Mouse (Mus musculus) adrenal gland, postnatal 10 days (tissue): Measurements from ENCODE around the gene E130311K13Rik. TPM values are rescaled to one million over a fixed set of nuclear protein-coding genes. Genes with fewer than 3 reads are reported as not detected.
A peak's percentile ranks its signal among the peaks of the same experiment; 100 is the strongest.

Experiments
- DNase-seq: peaks from one replicate; pipeline ENCODE4 v3.0.0; 2021; ENCODE audit warnings: mixed read lengths
- long read RNA-seq, 2 experiments: library from polyadenylated mRNA; stranded (forward); transcript quantifications; one replicate each; pipeline ENCODE4 v2.0.0; 2021
- total RNA-seq, 2 experiments: library from RNA; stranded (reverse); gene quantifications; 2 replicates each; pipeline ENCODE4 v1.2.3; 2021

E130311K13Rik gene
- 10 to 100 TPM; 10.2 to 13.5 TPM for total RNA-seq
- long read RNA-seq, experiment 1, transcript E130311K13Rik-201 (5 exons, 1,640 nt): major isoform, 15 of 16 reads
- long read RNA-seq, experiment 1, partial matches to known transcripts: 0 of 16 reads
- long read RNA-seq, experiment 1, other reads (novel, unspliced or antisense): 1 of 16 reads
- long read RNA-seq, experiment 2, transcript E130311K13Rik-201 (5 exons, 1,640 nt): major isoform, 13 of 16 reads
- long read RNA-seq, experiment 2, partial matches to known transcripts: 2 of 16 reads
- long read RNA-seq, experiment 2, other reads (novel, unspliced or antisense): 1 of 16 reads

DNA sequence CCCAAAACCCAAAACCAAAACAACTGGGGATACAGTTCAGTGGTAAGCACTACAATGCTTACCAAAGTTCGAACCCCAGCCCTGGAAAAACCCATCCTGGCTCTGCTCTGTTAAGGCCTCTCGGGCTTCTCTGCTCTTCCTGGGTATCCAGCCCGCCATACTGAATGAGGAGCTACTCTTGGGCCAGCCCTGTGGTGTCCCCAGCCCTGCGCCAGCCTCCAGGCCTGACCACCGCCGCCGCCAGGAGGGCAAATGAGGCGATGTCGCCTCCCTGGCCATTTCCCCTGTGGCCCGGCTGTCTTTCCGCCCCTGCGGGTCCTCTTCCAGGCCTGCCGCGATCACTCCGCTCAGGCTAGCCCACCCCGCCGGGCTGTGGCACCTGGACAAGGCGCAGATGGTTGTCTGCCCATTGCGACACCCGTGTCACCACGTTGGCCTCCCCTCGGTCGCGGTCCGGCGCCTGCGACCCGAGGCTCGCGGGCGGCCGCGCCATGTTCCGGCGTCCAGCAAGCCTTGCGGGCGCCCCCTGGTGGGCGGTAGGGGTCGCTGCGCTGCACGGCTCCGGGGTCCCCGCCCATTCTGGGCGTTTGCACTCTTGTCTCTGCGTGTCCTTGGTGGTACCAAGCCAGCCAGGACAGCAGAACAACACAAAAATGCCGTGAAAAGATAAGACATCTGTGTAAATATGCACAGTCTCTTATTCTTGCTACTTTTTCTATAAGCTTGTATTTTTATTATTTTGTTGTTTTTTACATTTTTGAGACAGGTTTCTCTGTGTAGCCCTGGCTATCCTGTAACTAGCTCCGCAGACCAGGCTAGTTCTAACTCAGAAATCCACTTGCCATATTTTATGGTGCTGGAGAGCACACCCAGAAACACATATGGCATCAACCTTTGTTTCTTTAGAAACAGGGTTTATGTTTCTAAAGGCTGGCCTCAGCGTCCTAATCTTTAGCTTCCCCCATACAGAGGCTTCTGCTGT is at the start of gene E130311K13Rik:
TSS of gene E130311K13Rik (minus strand) at position 595 of the 982 bp plus-strand sequence.
- peak; percentile 98 for DNase-seq

DNA sequence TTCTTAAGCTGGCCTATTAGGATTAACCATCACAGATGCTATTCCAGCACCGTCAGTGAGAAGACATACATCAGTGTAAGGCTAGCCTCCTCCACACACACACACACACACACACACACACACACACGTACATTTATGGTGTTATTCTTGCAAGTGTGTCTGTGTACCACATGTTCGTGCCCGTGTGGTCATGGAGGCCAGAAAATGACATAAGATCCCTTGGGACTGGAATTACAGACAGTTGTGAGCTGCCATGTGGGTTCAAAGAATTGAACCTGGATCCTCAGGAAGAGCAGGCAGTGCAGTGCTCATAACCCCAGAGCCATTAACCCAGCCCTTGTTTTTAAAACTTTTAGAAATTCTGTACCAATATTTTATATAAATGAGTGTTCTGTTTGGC is 48.6 kb upstream of the E130311K13Rik start:
- DNase-seq: no peak

DNA sequence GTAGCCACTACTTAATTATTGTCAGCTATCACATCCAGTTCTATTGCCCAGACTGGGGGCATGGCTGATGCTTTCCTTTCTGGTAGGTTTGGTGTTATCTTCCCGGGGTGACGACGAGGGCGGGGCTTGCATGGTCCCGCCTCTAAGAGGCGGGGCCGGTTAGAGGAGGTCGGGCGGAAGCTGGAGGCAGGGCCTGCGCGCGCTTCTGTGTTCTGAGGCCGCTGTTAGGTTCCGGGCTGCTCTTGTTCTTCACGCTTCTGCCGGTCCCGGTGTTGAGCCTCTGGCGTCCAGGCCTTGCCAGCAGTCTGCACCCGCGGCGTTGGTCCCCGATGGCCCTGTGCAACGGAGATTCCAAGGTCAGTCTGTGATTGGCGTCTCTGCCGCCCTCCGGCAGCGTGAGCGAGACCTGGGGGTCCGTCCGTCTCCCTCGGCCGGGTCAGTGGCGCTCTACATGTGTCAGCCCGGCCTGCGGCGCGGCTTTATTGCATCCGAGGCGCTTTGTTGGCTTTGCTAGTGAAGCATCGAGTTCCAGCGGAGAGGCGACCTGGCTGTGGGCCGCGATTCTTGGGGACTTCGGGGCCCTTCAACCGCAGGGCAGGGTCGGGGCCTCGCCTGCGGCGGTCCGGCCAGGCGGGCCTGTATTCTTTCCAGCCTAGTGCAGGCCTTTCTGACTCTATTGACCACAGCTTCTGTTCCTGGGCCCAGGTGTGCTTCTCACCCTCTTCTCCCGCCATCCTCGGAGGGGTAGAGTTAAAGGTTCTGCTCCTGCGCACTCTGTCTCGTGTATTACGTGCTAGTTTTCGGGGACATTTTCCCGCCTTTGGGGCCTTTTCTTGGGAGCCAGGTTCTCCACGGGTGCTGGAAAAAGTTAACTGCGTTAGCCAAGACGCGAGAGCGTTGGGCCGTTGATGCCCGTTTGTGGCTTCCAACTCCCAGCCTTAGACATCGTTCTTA is 47.0 kb upstream of the E130311K13Rik start, which contains the start of gene Gmps:
TSS of gene Gmps (plus strand) at position 152 of the 954 bp plus-strand sequence.
- DNase-seq: peak; percentile 95

DNA sequence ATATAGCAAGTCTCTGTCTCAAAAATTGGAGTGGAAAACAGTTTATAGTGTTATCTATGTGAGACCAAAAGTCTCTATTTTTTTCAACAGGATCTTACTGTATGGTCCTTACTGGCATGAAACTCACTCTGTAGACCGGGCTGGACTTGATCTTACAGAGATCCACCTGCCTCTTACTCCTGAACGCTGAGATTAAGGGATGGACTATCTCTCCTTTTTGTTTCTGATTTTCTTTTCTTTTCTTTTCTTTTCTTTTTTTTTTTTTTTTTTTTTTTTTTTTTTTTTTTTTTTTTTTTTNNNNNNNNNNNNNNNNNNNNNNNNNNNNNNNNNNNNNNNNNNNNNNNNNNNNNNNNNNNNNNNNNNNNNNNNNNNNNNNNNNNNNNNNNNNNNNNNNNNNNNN is 36.7 kb upstream of the E130311K13Rik start:
- no peak for DNase-seq

DNA sequence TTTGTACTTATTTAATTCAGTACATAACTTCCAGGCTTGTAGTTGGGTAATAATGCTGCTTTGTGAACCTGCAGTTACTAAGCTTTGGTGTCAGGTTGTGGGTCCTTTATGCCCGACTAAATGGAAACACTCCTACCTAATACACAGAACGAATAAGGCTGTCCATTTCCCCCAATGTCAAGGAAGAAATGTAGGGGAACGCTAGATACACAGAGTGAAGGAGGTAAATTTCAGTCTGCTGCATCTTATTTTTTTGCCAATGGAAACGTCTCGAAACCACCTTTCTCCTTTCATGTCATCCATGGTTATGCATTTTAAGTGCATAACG is 35.6 kb upstream of the E130311K13Rik start:
- no peak for DNase-seq

DNA sequence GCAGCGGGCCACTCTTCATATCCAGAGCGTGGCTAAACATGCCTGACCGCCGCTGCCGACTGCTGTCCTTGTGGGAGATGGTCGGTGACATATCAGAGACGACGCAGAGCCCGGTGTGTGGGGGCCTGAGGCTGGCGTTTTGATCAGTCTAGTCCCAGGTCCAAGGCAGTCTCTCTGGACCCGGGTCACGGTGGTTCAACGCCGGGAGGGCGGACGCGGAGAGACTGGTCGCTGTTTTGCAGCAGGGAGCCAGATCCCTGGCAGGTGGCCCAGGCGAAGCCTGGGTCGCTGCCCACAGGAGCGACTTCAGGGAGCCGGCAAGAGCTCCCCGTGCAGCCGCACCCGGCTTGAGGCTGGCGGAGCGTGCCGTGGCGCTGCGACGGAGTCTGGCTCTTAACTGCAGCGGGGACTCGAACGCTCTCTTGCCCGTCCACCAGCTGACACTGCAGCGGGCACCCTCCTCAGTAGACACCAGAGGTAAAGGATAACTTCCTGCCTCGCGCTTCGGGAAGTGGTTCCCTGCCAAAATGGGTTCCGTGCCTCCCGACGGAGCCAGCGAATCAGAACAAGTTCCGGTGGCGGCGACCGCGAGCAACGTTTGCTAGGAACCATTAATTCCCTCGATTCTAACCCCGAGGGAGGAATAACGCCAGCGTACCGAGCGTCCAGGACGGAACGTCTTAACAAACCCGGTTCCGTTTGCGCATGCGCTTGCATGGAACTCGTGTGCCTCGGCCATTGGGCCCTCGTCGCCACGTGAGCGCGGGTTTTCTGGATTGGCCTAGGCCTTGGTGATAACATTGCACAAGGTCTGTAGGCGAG is 35.0 kb upstream of the E130311K13Rik start, which contains the start of gene Slc33a1:
TSS of gene Slc33a1 (minus strand) at position 669 of the 822 bp plus-strand sequence.
- DNase-seq: peak; percentile 99

DNA sequence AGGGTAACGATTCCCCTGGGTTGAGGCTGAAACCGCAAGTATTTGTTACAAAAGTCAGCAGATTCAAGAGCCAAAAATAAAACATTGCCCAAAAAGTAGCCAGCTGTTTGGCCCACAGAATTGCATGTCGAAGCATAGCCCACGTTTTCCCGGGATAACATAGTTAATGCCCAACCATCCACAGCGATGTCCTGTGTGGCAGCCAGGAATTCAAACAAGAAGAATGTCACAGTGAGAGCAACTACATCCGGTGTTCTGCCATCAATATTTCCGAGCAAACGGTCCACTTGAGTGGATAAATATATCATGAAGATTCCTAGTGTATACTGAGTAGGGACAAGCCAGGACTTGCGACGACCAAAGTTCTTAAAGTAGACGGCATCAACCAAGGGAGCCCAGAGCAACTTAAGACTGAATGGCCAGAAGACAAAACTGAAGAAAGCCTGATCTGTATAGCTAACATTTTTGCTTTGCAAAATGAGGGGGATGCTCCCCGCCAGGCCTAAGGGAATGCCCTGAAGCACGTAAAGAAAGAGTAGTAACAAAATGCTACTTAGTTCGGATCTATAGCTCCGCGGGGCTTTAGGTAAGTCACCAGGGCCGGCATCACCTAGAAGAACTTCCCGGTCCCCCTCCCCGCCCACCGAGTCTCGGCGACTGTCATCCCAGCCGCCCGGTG is 34.3 kb upstream of the E130311K13Rik start:
- peak; percentile 13 for DNase-seq

DNA sequence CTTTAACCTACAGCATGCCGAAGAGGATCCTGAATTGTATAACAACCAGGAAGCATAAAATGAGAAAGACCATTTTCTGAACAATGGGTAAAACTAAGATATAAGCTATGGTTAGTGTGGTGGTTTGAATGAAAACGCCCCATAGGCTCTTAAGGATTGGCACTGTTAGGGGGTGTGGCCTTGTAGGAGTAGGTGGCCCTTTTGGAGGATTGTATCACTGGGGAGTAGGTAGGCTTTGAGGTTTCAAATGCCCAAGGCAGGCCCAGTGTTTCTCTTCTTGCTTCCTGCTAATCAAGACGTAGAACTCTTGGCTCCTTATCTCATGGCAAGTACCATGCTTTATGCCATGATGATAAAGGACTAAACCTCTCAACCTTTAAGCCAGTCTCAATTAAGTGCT is 20.6 kb upstream of the E130311K13Rik start:
- DNase-seq: no peak

DNA sequence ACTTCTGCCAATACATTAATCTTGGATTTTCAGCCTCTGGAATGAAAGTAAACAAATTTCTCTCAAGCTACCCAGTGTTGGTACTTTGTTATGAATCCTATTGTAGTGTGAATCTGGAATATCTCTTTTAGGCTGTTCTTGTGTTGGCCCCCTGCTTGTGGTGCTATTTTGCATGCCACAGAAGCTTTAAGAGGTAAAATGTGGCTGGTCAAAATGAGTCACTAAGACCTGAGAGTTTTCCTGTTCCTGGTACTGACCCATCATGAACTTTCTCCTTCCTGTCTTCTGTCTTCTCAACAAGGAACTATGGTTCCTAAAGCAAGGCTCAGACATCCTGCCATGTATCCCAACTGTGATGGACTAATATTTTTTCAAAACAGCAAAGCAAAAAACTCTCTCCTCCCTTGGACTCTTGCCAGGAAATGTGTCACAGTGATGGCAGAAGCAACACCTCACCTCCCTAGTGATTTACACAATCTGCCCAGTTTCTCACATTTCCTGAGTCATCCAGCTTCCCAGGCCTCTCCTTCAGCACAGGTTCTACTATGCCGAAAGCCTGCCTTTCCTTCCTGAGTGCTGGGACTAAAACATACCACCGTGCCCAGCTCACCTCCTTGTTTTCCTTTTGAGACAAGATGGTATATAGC is 12.1 kb upstream of the E130311K13Rik start:
- no peak for DNase-seq

DNA sequence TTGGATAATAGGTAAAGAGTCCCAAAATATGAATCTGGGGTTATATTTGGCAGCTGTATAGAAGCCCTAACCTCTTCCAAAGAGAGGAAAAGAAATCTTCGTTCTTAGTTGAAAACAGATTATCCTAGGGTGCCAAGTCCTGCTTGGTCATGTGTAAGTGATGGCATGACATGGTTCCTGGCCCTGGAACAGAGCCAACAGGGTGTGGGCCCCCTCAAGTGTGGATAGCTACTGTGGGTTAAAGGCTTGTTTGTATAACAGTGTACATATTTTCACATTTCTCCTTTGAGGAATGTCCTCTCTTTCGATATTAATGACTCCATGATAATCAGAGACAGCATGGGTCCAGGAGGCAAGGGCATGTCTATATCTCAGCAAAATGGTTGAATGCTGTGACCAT is 9.7 kb upstream of the E130311K13Rik start:
- no peak for DNase-seq

DNA sequence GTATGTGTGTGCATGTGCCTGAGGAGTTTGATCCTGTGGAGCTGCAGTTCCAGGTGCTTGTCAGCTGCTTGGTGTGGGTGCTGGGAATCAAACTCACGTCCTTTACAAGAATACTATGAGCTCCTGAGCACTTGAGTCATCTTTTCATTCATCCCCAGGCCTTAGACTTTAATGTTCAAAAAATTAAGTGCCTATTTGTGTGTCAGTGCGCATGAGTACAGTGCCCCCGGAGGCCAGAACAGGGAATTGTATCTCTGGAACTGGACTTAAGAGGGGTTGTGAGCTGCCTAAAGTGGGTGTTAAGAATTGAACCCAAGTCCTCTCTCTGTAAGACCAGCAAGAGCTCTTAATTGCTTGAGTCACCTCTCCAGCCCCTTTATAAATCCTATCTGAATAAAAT is 9.6 kb downstream of the E130311K13Rik start:
- DNase-seq: peak; percentile 25

DNA sequence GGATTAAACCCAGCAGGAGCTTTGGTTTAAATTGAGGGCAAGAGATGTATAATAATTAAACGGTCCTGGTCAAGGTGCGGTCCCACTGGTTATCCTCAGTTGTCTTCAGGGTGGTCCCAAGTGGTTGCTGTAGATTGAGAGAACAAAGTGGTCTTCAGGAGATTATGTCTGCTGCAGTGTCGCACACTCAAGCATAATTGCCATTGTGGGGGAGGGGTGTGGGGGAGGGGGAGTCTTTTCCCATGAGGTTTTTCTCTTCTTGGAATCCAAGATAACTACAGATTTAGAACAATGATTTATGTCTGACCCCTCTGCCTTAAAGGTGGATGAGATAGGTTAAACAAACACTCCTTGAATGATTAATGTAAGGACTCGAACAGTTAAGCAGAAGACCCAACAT is 19.0 kb downstream of the E130311K13Rik start:
- DNase-seq: no peak

DNA sequence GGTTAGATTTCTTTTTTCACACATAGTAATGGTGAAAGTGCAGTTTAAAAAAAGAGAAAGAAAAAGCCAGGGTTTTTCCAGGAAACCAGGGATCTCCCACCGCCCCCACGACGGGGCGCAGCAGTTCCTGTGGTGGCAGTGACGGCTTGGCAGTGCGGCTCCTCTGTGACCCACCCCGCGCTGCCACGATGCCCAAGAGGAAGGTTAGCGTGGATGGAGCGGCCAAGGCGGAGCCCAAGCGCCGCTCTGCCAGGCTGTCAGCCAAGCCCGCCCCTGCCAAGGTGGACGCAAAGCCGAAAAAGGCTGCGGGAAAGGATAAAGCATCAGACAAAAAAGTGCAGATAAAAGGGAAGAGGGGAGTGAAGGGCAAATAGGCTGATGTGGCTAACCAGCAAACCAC is 24.0 kb downstream of the E130311K13Rik start:
- peak; percentile 31 for DNase-seq

DNA sequence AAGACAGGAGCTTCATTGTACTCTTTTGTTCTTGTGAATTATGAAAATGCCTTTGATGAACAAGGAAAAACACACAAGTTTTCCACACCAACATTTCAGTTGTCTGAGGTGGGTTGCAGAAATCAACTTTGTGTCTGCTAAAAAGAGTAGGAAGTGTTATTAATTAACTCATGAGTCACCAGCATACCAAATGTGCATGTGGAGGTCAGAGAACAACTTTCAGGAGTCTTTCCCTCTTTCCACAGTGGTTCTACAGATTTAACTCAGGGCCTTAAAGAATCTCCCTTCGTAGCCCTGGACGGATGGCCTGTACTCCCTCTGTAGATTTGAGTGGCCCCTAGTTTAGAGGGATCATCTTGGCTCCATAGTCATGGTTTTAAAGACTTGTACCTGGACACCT is 25.1 kb downstream of the E130311K13Rik start:
- DNase-seq: no peak

DNA sequence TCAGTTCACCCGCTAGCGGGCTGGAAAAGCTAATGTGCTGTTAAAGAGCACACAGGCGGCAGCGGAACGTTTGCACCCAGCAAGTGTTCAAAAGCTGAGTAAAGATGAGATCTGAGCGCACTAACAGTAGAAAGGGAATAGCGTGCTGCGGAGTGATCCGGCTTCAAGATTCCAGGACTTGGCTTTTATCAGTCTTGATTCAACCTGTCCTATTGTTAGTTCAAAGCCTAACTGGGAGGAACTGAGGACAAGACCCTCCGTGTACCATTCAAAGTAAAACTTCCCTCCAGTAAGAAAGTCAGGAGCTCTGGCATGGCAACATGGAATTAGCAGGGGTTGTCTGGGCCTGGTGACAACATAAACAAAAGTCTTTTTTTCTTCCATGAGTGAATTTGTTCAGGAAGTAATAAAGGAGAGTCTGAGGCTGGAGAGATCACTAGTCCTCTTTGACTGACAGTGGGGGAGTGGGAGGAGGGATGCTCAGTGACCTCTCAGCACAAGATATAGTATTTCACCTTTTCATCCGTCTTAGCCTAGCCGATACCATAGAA is 29.2 kb downstream of the E130311K13Rik start:
- no peak for DNase-seq

DNA sequence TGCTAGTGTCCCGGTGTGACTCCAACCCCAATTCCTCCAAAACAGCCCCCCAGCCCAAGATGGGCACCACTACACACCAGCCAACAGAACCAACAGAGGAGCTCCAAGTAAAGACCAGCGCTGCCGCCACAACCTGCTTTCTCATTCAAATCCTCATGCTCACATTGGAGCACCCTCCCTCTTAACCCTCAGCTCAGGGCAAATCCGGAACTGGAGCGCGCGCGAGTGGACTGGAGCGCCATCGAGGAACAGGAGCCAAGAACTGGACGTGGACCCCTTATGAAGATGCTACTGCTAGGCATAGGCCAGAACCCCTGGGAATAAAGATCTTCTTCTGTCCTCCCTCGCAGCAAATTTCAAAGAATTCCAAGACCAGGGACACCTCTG is 30.0 kb downstream of the E130311K13Rik start, which contains the start of gene Plch1:
TSS of gene Plch1 (minus strand) at position 164 of the 387 bp plus-strand sequence.
- DNase-seq: peak; percentile 68

DNA sequence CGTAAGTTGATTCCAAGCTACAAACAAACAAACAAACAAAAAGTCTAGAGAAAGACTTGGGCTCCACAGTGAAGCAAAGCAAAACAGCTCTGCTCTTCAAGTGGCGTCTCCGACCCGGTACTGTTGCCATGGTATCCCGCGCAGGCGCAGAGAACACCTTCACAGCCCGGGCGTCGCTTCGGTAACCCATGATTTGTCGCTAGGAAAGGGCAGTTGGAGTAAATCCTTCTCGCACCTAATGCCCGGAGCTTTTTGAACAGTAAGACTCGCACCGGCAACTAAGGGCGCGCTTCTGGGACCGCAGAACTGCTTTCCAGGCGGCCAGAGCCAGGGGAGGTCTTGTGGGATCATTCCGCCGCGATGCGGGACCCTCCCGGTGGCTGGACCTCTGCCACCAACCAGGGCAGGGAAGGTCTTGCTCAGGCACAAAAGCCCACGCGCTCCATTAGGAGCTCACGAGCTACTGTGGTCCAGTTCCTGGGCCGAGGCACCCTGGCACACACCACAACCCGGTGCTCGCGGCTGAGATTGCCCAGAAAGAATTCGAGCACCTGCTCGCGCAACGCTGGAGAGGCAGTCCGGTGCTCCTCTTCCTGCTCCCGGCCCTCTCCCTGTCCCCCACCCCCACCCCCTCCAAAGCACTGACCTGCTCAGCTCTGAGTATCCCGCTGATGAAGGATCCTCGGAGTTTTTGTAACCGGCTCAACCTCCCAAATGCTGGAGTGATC is 30.5 kb downstream of the E130311K13Rik start:
- DNase-seq: peak; percentile 87

DNA sequence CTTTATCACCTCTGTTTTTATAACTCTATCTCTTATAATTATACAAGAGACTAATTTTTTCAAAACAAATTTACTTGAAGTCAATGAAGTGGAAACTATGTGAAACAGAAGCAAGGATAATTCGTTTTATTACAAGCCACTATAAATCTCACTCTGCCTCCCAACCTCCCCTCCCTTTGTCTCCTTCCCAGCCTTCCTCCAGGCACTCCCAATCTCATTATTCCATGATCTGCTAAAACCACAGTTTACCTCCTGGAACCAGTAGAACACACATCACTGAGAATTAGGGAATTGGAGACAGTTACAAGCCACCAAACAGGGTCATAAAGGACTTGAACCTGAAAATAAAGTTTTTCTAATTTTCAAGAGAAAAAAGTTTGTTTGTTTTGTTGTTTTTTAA is 32.1 kb downstream of the E130311K13Rik start:
- no peak for DNase-seq

DNA sequence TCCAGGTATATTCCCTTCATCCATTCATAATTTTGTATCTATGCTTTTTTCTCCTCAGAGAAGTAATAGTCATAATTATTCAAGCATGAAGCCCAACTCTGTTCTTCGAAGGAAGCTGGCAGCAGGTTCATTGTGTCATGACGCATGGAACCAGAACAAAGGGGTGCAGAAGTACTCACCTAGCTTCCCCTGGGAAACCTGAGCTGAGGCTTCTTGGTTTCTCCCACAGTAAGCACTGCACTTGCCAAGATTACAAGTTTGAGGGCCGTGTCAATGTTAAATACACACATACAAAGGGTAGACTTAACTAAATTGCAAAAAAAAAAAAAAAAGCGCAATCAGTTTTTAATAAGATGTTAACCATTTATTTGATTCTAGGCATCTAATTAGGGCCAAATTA is 33.0 kb downstream of the E130311K13Rik start:
- no peak for DNase-seq
